Mouse (Mus musculus): ENCODE measurements around the gene Pf4. TPM values are rescaled to one million over a fixed set of nuclear protein-coding genes. Genes with fewer than 3 reads are reported as not detected.
"Not testable (repeated sequence)": the region's sequence is repeated elsewhere in the genome, so short reads cannot be mapped to it uniquely, and the experiment has no call there.

Pf4 gene
- polyA plus RNA-seq, 1 experiment from 2014 or later = 984 TPM

DNA sequence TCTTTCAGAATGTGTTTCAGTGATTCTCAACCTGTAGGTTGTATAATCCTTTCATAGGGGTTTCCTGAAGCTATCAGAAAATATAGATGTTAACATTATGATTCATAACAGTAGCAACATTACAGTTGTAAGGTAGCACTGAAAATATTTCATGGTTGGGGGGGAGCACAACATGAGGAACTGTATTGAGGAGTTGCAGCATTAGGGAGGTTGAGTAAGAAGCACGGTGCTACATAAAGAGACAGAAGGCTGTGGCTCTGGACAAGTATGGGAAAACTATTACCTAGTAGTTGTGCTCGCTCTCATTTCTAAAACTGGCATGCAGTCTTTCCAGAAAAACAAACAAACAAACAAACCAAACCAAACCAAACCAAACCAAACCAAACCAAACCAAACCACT lies 23.2 kb downstream of the Pf4 start:
- WGBS = 88% methylated on average over 2 of the region's 2 CpGs
- not testable (repeated sequence) for H3K27ac ChIP-seq (ENCODE audit: low read depth, low read length); DNase-seq (ENCODE audit: low spot score); ATAC-seq (replicated peaks; ENCODE audit: low FRiP score); H3K27me3 ChIP-seq (replicated peaks; ENCODE audit: control insufficient read depth, insufficient read depth, low read length); H3K9ac ChIP-seq (ENCODE audit: low read depth, low read length); H3K4me1 ChIP-seq (replicated peaks; ENCODE audit: control insufficient read depth, insufficient read depth, low read length); H3K9me3 ChIP-seq (ENCODE audit: control insufficient read depth, low read length); H3K4me3 ChIP-seq (ENCODE audit: low read depth, low read length); H3K4me2 ChIP-seq; H3K36me3 ChIP-seq (ENCODE audit: control insufficient read depth, insufficient read depth, low read length)

DNA sequence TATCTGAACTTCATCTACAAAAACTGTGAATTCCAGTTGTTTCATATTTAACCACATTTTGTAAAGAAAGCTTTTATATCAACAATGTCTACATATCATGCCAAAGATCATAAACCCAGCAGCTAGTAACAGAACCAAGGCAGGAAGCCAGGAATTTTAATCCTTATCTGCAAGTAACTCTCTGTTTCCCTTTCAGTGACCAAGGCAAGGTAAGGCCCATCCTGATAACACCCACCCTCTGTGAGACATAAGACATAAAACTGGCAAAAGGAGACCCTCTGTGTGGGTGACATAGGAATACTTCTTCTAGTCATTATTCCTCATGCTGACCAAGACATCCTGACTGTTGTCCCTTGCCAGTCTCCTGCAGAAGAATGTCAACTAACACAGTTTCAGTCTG lies 32.3 kb downstream of the Pf4 start:
- Histone ChIP-seq H3K27ac (ENCODE audit: low read depth, low read length) (no peak overlapping the region), H3K36me3 (ENCODE audit: control insufficient read depth, insufficient read depth, low read length) (no peaks in the 10 kb centered on the region), H3K4me2 (no peak overlapping the region), H3K9ac (ENCODE audit: low read depth, low read length) (no peak overlapping the region), H3K27me3 (replicated peaks; ENCODE audit: control insufficient read depth, insufficient read depth, low read length) (no peaks in the 10 kb centered on the region), H3K4me1 (replicated peaks; ENCODE audit: control insufficient read depth, insufficient read depth, low read length) (no peaks in the 10 kb centered on the region), H3K9me3 (ENCODE audit: control insufficient read depth, low read length) (no peaks in the 10 kb centered on the region), H3K4me3 (ENCODE audit: low read depth, low read length) (no peak overlapping the region)
- DNase-seq (ENCODE audit: low spot score) = no peak
- no peak for ATAC-seq (replicated peaks; ENCODE audit: low FRiP score)

DNA sequence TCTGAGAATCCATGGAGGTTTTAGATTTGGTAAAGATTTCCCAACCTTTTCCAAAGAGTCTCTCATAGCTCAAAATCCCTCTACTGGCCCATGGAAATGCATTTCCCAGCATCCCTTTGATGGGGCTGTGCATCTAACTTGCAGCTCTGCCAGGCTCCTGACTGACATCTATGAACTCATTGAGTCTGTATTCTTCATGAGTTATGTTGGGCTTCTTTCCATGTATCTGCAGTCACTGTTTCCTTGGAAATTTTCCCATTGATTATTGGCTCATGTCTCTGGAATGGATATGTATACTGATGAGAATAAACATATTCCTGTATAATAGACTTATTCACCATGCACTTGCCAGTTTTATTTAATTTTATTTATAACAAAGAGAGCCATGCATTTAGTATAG lies 33.8 kb downstream of the Pf4 start:
- ATAC-seq (replicated peaks; ENCODE audit: low FRiP score) (no peak), DNase-seq (ENCODE audit: low spot score) (no peak)
- no peak overlapping the region for H3K4me2 ChIP-seq
- no peak overlapping the region for H3K9ac ChIP-seq (ENCODE audit: low read depth, low read length)
- H3K9me3 ChIP-seq (ENCODE audit: control insufficient read depth, low read length) = no peaks in the 10 kb centered on the region
- H3K4me3 ChIP-seq (ENCODE audit: low read depth, low read length) = no peak overlapping the region
- H3K27me3 ChIP-seq (replicated peaks; ENCODE audit: control insufficient read depth, insufficient read depth, low read length) = no peaks in the 10 kb centered on the region
- H3K36me3 ChIP-seq (ENCODE audit: control insufficient read depth, insufficient read depth, low read length) = no peaks in the 10 kb centered on the region
- no peaks in the 10 kb centered on the region for H3K4me1 ChIP-seq (replicated peaks; ENCODE audit: control insufficient read depth, insufficient read depth, low read length)
- H3K27ac ChIP-seq (ENCODE audit: low read depth, low read length) = no peak overlapping the region

DNA sequence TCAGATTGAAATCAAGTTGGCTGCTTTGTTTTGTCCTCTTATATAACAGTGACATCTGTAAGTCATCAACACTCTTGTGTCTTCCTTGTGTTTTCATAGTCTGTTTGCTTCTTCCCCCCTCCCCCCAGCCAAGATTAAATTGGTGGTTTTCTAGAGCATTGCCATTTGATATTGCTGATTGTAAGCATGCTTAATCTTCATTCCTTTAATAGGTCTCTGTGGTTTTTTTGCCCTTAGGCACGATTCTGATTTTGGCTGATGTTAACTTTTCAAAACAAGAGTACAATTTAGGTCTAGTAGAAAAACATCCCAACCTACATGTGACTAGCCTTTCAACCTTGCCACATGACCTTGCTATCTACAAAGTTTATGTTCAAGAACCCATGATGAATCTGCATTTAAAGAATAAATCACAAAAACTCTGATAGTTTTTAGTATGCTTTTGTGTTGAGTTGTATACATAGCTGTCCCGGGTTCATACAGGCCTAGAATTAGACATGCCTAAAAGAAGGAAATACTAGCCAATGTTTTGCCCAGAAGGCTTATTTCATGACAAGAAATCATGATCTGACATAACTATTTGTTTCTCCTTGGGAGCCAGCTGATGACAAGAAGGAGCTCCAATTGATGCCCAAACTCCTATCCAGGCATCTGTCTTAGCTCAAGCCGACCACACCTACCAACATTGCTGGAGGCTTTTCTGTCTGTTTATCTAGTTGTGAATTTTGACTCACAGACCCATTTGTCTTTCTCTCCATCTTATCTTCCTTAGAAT lies 35.1 kb downstream of the Pf4 start:
- no peak for ATAC-seq (replicated peaks; ENCODE audit: low FRiP score)
- Histone ChIP-seq H3K9me3 (ENCODE audit: control insufficient read depth, low read length) (no peaks in the 10 kb centered on the region), H3K4me3 (ENCODE audit: low read depth, low read length) (no peak overlapping the region), H3K9ac (ENCODE audit: low read depth, low read length) (no peak overlapping the region), H3K27me3 (replicated peaks; ENCODE audit: control insufficient read depth, insufficient read depth, low read length) (no peaks in the 10 kb centered on the region), H3K4me1 (replicated peaks; ENCODE audit: control insufficient read depth, insufficient read depth, low read length) (no peaks in the 10 kb centered on the region), H3K4me2 (no peak overlapping the region), H3K27ac (ENCODE audit: low read depth, low read length) (no peak overlapping the region), H3K36me3 (ENCODE audit: control insufficient read depth, insufficient read depth, low read length) (no peaks in the 10 kb centered on the region)
- 80% methylated on average over 3 of the region's 3 CpGs for WGBS
- no peak for DNase-seq (ENCODE audit: low spot score)

DNA sequence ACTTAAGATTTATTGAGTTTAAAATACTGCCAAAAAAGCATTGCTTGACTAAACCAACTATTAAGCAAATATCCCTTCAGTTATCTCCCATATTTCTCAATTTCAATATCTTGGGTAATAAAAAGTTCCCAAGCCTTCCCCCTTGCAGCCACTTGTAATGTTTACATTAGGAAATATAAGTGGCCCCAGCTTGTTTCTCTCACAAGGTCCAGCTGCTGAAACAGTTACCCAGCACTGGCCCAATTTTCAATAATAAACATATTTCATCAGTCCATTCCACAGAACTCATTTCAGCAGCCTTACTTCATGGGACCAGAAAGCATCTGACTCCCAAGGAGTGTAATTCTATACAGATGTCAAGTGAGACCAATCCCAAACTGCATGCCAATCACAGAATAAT lies 47.5 kb downstream of the Pf4 start:
- no peaks in the 10 kb centered on the region for H3K9me3 ChIP-seq (ENCODE audit: control insufficient read depth, low read length)
- no peak overlapping the region for H3K4me2 ChIP-seq
- H3K27me3 ChIP-seq (replicated peaks; ENCODE audit: control insufficient read depth, insufficient read depth, low read length) = no peaks in the 10 kb centered on the region
- DNase-seq (ENCODE audit: low spot score) (no peak), ATAC-seq (replicated peaks; ENCODE audit: low FRiP score) (no peak)
- no peak overlapping the region for H3K9ac ChIP-seq (ENCODE audit: low read depth, low read length)
- H3K36me3 ChIP-seq (ENCODE audit: control insufficient read depth, insufficient read depth, low read length) = no peaks in the 10 kb centered on the region
- no peak overlapping the region for H3K4me3 ChIP-seq (ENCODE audit: low read depth, low read length)
- no peak overlapping the region for H3K27ac ChIP-seq (ENCODE audit: low read depth, low read length)
- H3K4me1 ChIP-seq (replicated peaks; ENCODE audit: control insufficient read depth, insufficient read depth, low read length) = no peaks in the 10 kb centered on the region

Small RNA genes within 50 kb of the gene (microRNA-seq; reads per million reads assigned to microRNA genes)
- gene Gm24322 (ENCODE audit: borderline number of aligned reads) = not detected

Other genes with a start within 250 kb of the Pf4 start
- gene 5830473C10Rik, start 211.3 kb upstream of the Pf4 start, polyA plus RNA-seq (2014; fragmentation: Nextera tagmentation; extraction: Ambion mirVana) = 0.19 and 0.35 TPM in 2 replicates
- gene Rassf6, start 131.8 kb upstream of the Pf4 start, polyA plus RNA-seq (2014; fragmentation: Nextera tagmentation; extraction: Ambion mirVana) = 6.2 and 6.3 TPM in 2 replicates
- gene Cxcl5, start 13.1 kb upstream of the Pf4 start, polyA plus RNA-seq (2014; fragmentation: Nextera tagmentation; extraction: Ambion mirVana) = 1.7 and 3.1 TPM in 2 replicates
- 153 and 155 TPM in 2 replicates for gene Ppbp, start 3.9 kb upstream of the Pf4 start, polyA plus RNA-seq (2014; fragmentation: Nextera tagmentation; extraction: Ambion mirVana)
- gene Cxcl3, start 13.7 kb downstream of the Pf4 start, polyA plus RNA-seq (2014; fragmentation: Nextera tagmentation; extraction: Ambion mirVana) = 0.25 TPM in 1 of 2 replicates, not detected in the other
- gene Cxcl15, start 22.1 kb downstream of the Pf4 start, polyA plus RNA-seq (2014; fragmentation: Nextera tagmentation; extraction: Ambion mirVana) = not detected in 2 replicates
- gene Cxcl1, start 118.8 kb downstream of the Pf4 start, polyA plus RNA-seq (2014; fragmentation: Nextera tagmentation; extraction: Ambion mirVana) = 0.84 TPM in 1 of 2 replicates, not detected in the other
- 0.22 TPM in 1 of 2 replicates, not detected in the other for gene Cxcl2, start 131.4 kb downstream of the Pf4 start, polyA plus RNA-seq (2014; fragmentation: Nextera tagmentation; extraction: Ambion mirVana)
- gene Mthfd2l, start 158.7 kb downstream of the Pf4 start, polyA plus RNA-seq (2014; fragmentation: Nextera tagmentation; extraction: Ambion mirVana) = 22.4 and 23.1 TPM in 2 replicates

Data from liver, embryonic 11.5 days (tissue).